Mouse (Mus musculus): Measurements from ENCODE around the gene Foxl1. TPM values are rescaled to one million over a fixed set of nuclear protein-coding genes. Genes with fewer than 3 reads are reported as not detected.
"Not testable (repeated sequence)": the region's sequence is repeated elsewhere in the genome, so short reads cannot be mapped to it uniquely, and the experiment has no call there.

The Foxl1 gene
- polyA plus RNA-seq, 1 experiment from 2014 or later, result 0.07 TPM

DNA sequence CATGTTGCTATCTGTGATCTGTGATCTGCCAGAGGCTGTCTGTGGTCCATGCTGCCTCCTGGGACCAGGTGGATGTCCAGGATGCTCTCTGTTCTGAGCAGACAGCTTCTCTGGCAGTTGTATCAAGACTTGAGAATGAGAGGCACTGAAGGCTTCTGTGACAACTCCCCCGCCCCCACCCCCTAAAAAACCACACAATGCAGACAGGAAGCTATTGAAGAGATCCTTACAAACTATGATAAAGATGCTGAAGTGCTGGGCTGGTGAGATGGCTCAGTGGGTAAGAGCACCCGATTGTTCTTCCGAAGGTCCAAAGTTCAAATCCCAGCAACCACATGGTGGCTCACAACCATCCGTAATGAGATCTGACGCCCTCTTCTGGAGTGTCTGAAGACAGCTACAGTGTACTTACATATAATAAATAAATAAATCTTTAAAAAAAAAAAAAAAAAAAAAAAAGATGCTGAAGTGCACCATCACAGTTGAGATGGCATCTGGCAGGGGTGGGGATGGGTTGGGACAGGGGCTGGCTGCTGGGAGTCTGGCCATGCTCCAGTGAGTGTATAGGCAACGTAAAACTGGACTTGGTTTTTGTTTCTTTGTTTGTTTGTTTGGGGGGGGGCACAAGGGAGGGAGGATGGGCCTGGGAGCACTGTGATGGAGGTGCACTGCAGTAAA lies 17.9 kb downstream of the Foxl1 start:
- not testable (repeated sequence) for H3K36me3 ChIP-seq (ENCODE audit: control insufficient read depth, insufficient read depth); H3K9ac ChIP-seq (ENCODE audit: low read depth, low read length); ATAC-seq (ENCODE audit: low read depth); H3K27ac ChIP-seq (ENCODE audit: low read length); H3K4me2 ChIP-seq (ENCODE audit: low read depth, low read length); H3K4me3 ChIP-seq (ENCODE audit: low read depth, low read length); H3K27me3 ChIP-seq (ENCODE audit: control insufficient read depth, insufficient read depth, low read depth, low read length); H3K9me3 ChIP-seq (replicated peaks; ENCODE audit: control insufficient read depth, low read length); H3K4me1 ChIP-seq (ENCODE audit: control insufficient read depth, low read depth, low read length)
- WGBS (ENCODE audit: insufficient replicate concordance), result 31% methylated on average over 4 of the region's 6 CpGs

GRCm38 (mm10) chr8:121148573-121149083 lies 20.9 kb downstream of the Foxl1 start:
- no peak overlapping the region for H3K4me2 ChIP-seq (ENCODE audit: low read depth, low read length)
- 12% methylated on average over 8 of the region's 8 CpGs for WGBS (ENCODE audit: insufficient replicate concordance)
- no peak for ATAC-seq (ENCODE audit: low read depth)

GRCm38 (mm10) chr8:121152394-121152793 lies 24.7 kb downstream of the Foxl1 start:
- H3K9me3 ChIP-seq (replicated peaks; ENCODE audit: control insufficient read depth, low read length), result no peaks in the 10 kb centered on the region
- no peak overlapping the region for H3K4me3 ChIP-seq (ENCODE audit: low read depth, low read length)
- H3K27ac ChIP-seq (ENCODE audit: low read length), result no peak overlapping the region
- no peak overlapping the region for H3K4me2 ChIP-seq (ENCODE audit: low read depth, low read length)
- H3K4me1 ChIP-seq (ENCODE audit: control insufficient read depth, low read depth, low read length), result no peaks in the 10 kb centered on the region
- no peaks in the 10 kb centered on the region for H3K27me3 ChIP-seq (ENCODE audit: control insufficient read depth, insufficient read depth, low read depth, low read length)
- no peak overlapping the region for H3K9ac ChIP-seq (ENCODE audit: low read depth, low read length)
- no peaks in the 10 kb centered on the region for H3K36me3 ChIP-seq (ENCODE audit: control insufficient read depth, insufficient read depth)
- no peak for ATAC-seq (ENCODE audit: low read depth)
- WGBS (ENCODE audit: insufficient replicate concordance), result 56% methylated on average over 12 of the region's 12 CpGs

More at GRCm38 (mm10) chr8:121148573-121149083, 20.9 kb downstream of the Foxl1 start:
- Histone ChIP-seq H3K27me3 (ENCODE audit: control insufficient read depth, insufficient read depth, low read depth, low read length) (no peaks in the 10 kb centered on the region), H3K27ac (ENCODE audit: low read length) (no peak overlapping the region), H3K9ac (ENCODE audit: low read depth, low read length) (no peak overlapping the region), H3K9me3 (replicated peaks; ENCODE audit: control insufficient read depth, low read length) (no peaks in the 10 kb centered on the region), H3K4me3 (ENCODE audit: low read depth, low read length) (no peak overlapping the region), H3K36me3 (ENCODE audit: control insufficient read depth, insufficient read depth) (no peaks in the 10 kb centered on the region), H3K4me1 (ENCODE audit: control insufficient read depth, low read depth, low read length) (no peaks in the 10 kb centered on the region)

DNA sequence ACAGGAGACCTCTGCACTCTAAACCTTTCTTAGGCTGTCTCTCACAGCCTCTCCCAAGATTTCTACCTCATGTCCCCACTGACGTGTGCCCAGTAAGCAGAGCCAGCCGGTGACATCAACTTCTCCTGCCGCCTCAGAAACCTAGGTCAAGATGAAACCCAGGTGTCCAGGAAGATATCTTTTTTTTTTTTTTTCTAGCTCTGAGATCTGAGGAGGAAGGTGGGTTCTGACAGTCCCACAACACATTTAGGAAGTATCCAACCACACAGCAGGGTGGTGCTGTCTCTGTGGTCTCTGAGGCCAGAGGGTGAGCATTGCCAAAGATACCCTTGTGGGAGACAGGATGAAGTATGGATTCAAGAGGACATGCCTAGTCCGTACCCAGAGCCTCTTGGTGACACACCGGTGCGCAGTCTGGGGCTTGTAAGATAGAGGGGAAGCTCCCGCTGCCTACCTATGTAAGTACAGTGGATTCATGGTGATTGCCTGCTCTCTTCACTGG lies 29.3 kb downstream of the Foxl1 start:
- no peaks in the 10 kb centered on the region for H3K4me1 ChIP-seq (ENCODE audit: control insufficient read depth, low read depth, low read length)
- H3K4me3 ChIP-seq (ENCODE audit: low read depth, low read length), result no peak overlapping the region
- H3K9me3 ChIP-seq (replicated peaks; ENCODE audit: control insufficient read depth, low read length), result no peaks in the 10 kb centered on the region
- H3K27ac ChIP-seq (ENCODE audit: low read length), result no peak overlapping the region
- H3K36me3 ChIP-seq (ENCODE audit: control insufficient read depth, insufficient read depth), result no peaks in the 10 kb centered on the region
- ATAC-seq (ENCODE audit: low read depth), result no peak
- no peak overlapping the region for H3K4me2 ChIP-seq (ENCODE audit: low read depth, low read length)
- H3K9ac ChIP-seq (ENCODE audit: low read depth, low read length), result no peak overlapping the region
- no peaks in the 10 kb centered on the region for H3K27me3 ChIP-seq (ENCODE audit: control insufficient read depth, insufficient read depth, low read depth, low read length)
- 53% methylated on average over 7 of the region's 7 CpGs for WGBS (ENCODE audit: insufficient replicate concordance)

DNA sequence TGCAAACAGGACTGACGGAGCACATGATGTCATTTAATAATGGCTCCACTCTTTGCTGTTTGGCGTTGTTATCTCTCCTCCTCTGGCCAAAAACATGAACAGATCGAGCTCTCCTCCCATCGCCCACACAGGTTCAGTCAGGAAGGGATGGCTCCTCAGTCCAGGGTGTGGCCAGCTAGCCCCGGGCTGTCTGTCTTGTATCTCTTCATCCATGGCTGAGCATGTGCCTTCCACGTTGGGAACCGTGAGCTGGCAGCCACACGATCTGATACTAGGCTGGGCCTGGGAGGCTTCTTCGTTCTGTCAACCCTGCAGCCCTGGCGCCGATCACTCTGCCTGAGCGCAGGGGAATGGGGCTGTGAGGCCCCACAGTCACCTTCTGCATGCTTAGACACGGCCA lies 31.1 kb downstream of the Foxl1 start:
- no peak overlapping the region for H3K4me2 ChIP-seq (ENCODE audit: low read depth, low read length)
- no peaks in the 10 kb centered on the region for H3K9me3 ChIP-seq (replicated peaks; ENCODE audit: control insufficient read depth, low read length)
- no peaks in the 10 kb centered on the region for H3K27me3 ChIP-seq (ENCODE audit: control insufficient read depth, insufficient read depth, low read depth, low read length)
- H3K4me1 ChIP-seq (ENCODE audit: control insufficient read depth, low read depth, low read length), result no peaks in the 10 kb centered on the region
- no peak for ATAC-seq (ENCODE audit: low read depth)
- H3K4me3 ChIP-seq (ENCODE audit: low read depth, low read length), result no peak overlapping the region
- H3K36me3 ChIP-seq (ENCODE audit: control insufficient read depth, insufficient read depth), result no peaks in the 10 kb centered on the region
- 47% methylated on average over 13 of the region's 13 CpGs for WGBS (ENCODE audit: insufficient replicate concordance)
- no peak overlapping the region for H3K9ac ChIP-seq (ENCODE audit: low read depth, low read length)
- no peak overlapping the region for H3K27ac ChIP-seq (ENCODE audit: low read length)

GRCm38 (mm10) chr8:121161437-121161836 lies 33.7 kb downstream of the Foxl1 start:
- Histone ChIP-seq H3K9me3 (replicated peaks; ENCODE audit: control insufficient read depth, low read length) (no peaks in the 10 kb centered on the region), H3K4me2 (ENCODE audit: low read depth, low read length) (no peak overlapping the region), H3K4me1 (ENCODE audit: control insufficient read depth, low read depth, low read length) (no peaks in the 10 kb centered on the region), H3K27me3 (ENCODE audit: control insufficient read depth, insufficient read depth, low read depth, low read length) (no peaks in the 10 kb centered on the region), H3K36me3 (ENCODE audit: control insufficient read depth, insufficient read depth) (no peaks in the 10 kb centered on the region), H3K4me3 (ENCODE audit: low read depth, low read length) (no peak overlapping the region), H3K9ac (ENCODE audit: low read depth, low read length) (no peak overlapping the region), H3K27ac (ENCODE audit: low read length) (no peak overlapping the region)
- no peak for ATAC-seq (ENCODE audit: low read depth)
- 55% methylated on average over 5 of the region's 5 CpGs for WGBS (ENCODE audit: insufficient replicate concordance)

- Histone ChIP-seq H3K4me3 (ENCODE audit: low read depth, low read length) (no peak overlapping the region), H3K9ac (ENCODE audit: low read depth, low read length) (no peak overlapping the region), H3K9me3 (replicated peaks; ENCODE audit: control insufficient read depth, low read length) (no peaks in the 10 kb centered on the region), H3K27me3 (ENCODE audit: control insufficient read depth, insufficient read depth, low read depth, low read length) (no peaks in the 10 kb centered on the region), H3K4me2 (ENCODE audit: low read depth, low read length) (no peak overlapping the region), H3K27ac (ENCODE audit: low read length) (no peak overlapping the region), H3K4me1 (ENCODE audit: control insufficient read depth, low read depth, low read length) (no peaks in the 10 kb centered on the region), H3K36me3 (ENCODE audit: control insufficient read depth, insufficient read depth) (no peaks in the 10 kb centered on the region)
- WGBS (ENCODE audit: insufficient replicate concordance), result 30% methylated on average over 4 of the region's 4 CpGs
- no peak for ATAC-seq (ENCODE audit: low read depth)
Measured at GRCm38 (mm10) chr8:121162413-121162812, 34.7 kb downstream of the Foxl1 start.

- no peak overlapping the region for H3K9ac ChIP-seq (ENCODE audit: low read depth, low read length)
- H3K4me2 ChIP-seq (ENCODE audit: low read depth, low read length), result no peak overlapping the region
- H3K9me3 ChIP-seq (replicated peaks; ENCODE audit: control insufficient read depth, low read length), result no peaks in the 10 kb centered on the region
- H3K36me3 ChIP-seq (ENCODE audit: control insufficient read depth, insufficient read depth), result no peaks in the 10 kb centered on the region
- H3K4me3 ChIP-seq (ENCODE audit: low read depth, low read length), result no peak overlapping the region
- ATAC-seq (ENCODE audit: low read depth), result no peak
- H3K4me1 ChIP-seq (ENCODE audit: control insufficient read depth, low read depth, low read length), result no peaks in the 10 kb centered on the region
- H3K27ac ChIP-seq (ENCODE audit: low read length), result no peak overlapping the region
- no peaks in the 10 kb centered on the region for H3K27me3 ChIP-seq (ENCODE audit: control insufficient read depth, insufficient read depth, low read depth, low read length)
- WGBS (ENCODE audit: insufficient replicate concordance), result 51% methylated on average over 11 of the region's 11 CpGs
Measured at GRCm38 (mm10) chr8:121162906-121163695, 35.4 kb downstream of the Foxl1 start.

DNA sequence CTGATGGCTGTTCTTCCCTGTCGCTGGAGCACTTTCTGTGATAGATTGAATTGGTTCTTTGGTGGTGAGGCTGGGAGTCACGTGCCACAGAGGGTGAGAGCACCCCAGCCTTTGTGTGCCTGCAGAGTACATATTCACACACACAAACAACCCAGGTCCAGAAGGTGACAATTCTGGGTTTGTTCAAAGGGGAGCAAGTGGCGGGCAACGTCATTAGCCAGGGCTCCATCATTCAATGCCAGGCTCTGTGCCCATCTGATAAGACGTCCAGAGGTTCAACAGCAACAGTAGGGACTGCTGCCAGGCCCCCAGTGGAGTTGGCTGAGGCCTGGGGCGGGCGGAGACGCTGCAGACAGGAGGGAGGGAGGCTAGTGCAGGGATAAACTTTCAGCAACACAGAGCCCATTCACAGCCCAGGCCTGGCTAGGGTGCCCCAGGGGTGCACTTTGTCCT lies 36.3 kb downstream of the Foxl1 start:
- Histone ChIP-seq H3K9me3 (replicated peaks; ENCODE audit: control insufficient read depth, low read length) (no peaks in the 10 kb centered on the region), H3K27me3 (ENCODE audit: control insufficient read depth, insufficient read depth, low read depth, low read length) (no peaks in the 10 kb centered on the region), H3K4me1 (ENCODE audit: control insufficient read depth, low read depth, low read length) (no peaks in the 10 kb centered on the region), H3K27ac (ENCODE audit: low read length) (no peak overlapping the region), H3K36me3 (ENCODE audit: control insufficient read depth, insufficient read depth) (no peaks in the 10 kb centered on the region), H3K4me3 (ENCODE audit: low read depth, low read length) (no peak overlapping the region), H3K4me2 (ENCODE audit: low read depth, low read length) (no peak overlapping the region), H3K9ac (ENCODE audit: low read depth, low read length) (no peak overlapping the region)
- WGBS (ENCODE audit: insufficient replicate concordance), result 21% methylated on average over 8 of the region's 8 CpGs
- no peak for ATAC-seq (ENCODE audit: low read depth)
